Mouse (Mus musculus) cerebellum, adult 2 months (tissue): ENCODE measurements at regions not wholly inside any gene's neighbourhood (a gene's known extent, or its start where the extent isn't known, plus 50 kb on each side); places are given as distances from the start of the nearest gene placed in this dataset.

ENCODE experiments used
- DNase-seq, 2 experiments: peaks; one replicate each; pipeline ENCODE4 v3.0.0; 2021
- H3K27ac ChIP-seq: fragments of 200-500 bp; 2 replicates; pipeline ENCODE4 v1.5.1; 2012; ENCODE audit warnings: low read length, control low read depth, inconsistent platforms; ENCODE audit not compliant: insufficient read depth
- H3K27me3 ChIP-seq: fragments of 200-500 bp; 2 replicates; pipeline ENCODE4 v1.6.1; 2012; ENCODE audit warnings: inconsistent platforms, mild to moderate bottlenecking, low read length, moderate library complexity; ENCODE audit not compliant: control insufficient read depth, insufficient read depth
- H3K4me1 ChIP-seq: fragments of 200-500 bp; 2 replicates; pipeline ENCODE4 v1.6.1; 2011; ENCODE audit warnings: low read length; ENCODE audit not compliant: control insufficient read depth, insufficient read depth
- H3K4me3 ChIP-seq: fragments of 200-500 bp; replicated peaks from 2 replicates; pipeline ENCODE3; 2011; ENCODE audit warnings: mild to moderate bottlenecking, low read depth, low read length, control low read depth; ENCODE audit not compliant: insufficient read depth
- CTCF ChIP-seq: fragments of 200-500 bp; IDR thresholded peaks from 2 replicates; pipeline ENCODE4 v1.5.1; 2011; ENCODE audit warnings: low read depth, mild to moderate bottlenecking, control low read depth, low read length, moderate library complexity, borderline replicate concordance; ENCODE audit not compliant: insufficient read depth
- POLR2A ChIP-seq: fragments of 200-500 bp; IDR thresholded peaks from 2 replicates; pipeline ENCODE4 v1.6.1; 2011; ENCODE audit warnings: low read length, control low read depth, borderline replicate concordance; ENCODE audit not compliant: insufficient read depth
- WGBS: fragments of 180-500 bp; shearing (Covaris S2); methylation state at CpG from one replicate; pipeline ENCODE4 v1.1.7; 2018; 5-methylcytosine and 5-hydroxymethylcytosine counted together

DNA sequence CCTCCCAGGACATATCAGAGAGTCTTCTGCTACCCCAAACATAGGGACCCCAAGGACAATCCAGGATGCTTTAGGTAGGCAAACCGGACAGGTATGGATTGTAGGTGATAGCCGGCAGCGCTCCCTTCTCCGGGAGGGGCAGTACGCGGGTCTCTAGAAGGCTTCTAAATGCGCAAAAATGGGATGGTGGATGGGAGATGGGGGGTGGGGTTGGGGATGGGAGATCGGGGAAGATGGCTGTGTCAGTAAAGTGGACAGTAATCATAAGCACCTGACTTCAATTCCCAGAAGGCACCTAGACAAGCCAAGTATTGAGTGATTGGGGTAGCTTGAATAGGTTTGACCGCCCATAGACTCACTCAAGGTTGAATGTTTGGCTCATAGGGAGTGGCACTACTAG, 59.1 kb upstream of the 1700021F07Rik start:
- TF ChIP-seq POLR2A, result no peak
- TF ChIP-seq CTCF, result no peak
- DNase-seq, result no peak
- WGBS, result 97% methylated on average over 9 of the region's 9 CpGs
- no peak overlapping the region for H3K4me3 ChIP-seq
- H3K27ac ChIP-seq, result no peak overlapping the region
- H3K4me1 ChIP-seq, result no peaks in the 10 kb centered on the region
- no peaks in the 10 kb centered on the region for H3K27me3 ChIP-seq

DNA sequence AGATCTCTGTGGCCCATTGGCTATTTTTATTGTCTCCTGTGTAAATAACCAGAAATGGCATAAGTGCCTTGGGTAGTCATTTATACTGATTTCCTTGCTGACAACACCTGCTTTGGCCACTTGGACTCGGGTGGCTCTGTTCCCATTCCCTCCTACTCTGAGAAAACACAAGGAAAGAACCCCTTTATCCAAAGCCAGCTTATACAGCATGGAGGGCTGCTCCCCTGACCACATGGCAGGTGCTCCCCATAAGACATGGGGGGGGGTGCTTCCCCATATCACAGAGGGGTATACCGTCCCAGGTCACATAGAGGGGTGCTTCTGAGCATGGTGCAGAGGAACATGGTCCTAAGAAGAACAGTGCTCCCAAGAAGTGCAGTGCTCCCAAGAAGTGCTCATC, 57.8 kb upstream of the 1700021F07Rik start:
- H3K4me1 ChIP-seq, result no peaks in the 10 kb centered on the region
- no peak for TF ChIP-seq CTCF
- no peak for TF ChIP-seq POLR2A
- DNase-seq, result no peak
- no peak overlapping the region for H3K27ac ChIP-seq
- WGBS, result 92% methylated on average over 2 of the region's 2 CpGs
- no peak overlapping the region for H3K4me3 ChIP-seq
- no peaks in the 10 kb centered on the region for H3K27me3 ChIP-seq

DNA sequence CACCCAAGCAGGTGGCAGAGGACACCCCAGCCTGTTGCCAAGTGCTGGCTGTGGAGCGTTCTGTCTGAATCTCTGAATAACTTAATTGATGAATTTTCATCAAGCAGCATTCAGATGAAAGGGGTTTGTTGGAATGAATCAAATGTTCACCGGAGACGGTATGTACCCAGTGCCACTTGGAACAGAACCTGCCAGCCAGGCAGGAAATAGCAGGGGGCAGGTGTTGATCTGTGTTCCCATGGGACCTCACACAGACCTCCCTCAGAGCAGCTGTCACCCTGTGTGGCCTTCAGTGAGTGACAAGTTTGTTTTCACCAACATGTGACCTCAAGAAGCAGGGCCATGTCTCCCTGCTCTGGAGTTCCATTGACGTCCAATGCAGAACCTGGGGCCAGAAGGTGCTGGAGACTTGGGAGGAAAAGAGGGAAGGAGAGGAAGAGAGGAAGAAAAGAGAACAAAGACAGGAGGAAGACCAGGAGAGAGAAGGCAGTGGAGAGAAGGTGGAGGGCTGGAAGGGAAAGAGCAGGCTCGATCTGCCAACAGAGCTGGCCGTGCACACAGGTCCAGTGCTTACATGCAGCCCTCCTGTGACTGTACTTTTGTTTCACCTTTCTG, 57.3 kb upstream of the 1700021F07Rik start:
- Histone ChIP-seq H3K4me3 (no peak overlapping the region), H3K4me1 (no peaks in the 10 kb centered on the region), H3K27ac (no peak overlapping the region), H3K27me3 (no peaks in the 10 kb centered on the region)
- TF ChIP-seq CTCF (no peak), POLR2A (no peak)
- DNase-seq, result no peak
- 42% methylated on average over 6 of the region's 6 CpGs for WGBS

DNA sequence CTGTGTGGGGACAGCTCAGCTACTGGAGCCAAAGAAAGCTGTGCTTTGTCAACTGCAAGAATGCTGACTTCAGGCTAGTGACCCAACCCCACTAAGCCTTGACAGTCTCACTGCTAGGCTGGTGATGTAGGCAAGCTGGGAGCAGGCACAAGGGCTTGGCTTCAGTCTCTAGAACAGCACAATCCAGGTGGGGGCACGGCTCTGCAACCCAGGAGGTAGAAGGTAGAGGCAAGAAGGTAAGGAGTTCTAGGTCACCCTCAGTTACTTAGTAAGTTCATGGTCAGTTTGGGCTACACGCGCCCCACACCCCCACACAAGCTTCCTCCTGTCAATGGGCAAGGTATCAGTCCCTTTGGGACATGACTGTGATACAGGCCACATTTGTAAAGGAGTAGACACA, 54.2 kb upstream of the 1700021F07Rik start:
- Histone ChIP-seq H3K4me3 (no peak overlapping the region), H3K4me1 (no peaks in the 10 kb centered on the region), H3K27me3 (no peaks in the 10 kb centered on the region), H3K27ac (no peak overlapping the region)
- no peak for DNase-seq
- 87% methylated on average over 3 of the region's 3 CpGs for WGBS
- TF ChIP-seq POLR2A (no peak), CTCF (no peak)

DNA sequence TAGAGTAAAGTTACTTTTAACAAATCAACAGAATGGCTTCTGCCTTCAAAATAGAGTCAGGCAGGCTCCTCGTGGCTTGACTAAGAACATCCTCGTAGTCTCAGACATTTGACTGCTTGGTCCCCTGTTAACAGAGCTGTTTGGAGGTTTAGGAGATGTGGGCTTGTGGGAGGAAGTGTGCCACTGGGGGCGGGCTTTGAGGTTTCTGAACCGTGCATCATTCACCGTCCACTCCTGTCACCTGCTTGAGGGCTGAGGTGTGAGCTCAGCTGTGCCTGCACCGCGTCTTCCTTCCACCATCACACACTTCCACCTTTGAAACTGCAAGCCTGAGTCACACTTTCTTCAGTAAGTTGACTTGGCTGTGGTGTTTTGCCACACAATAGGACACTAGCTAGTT, 52.6 kb upstream of the 1700021F07Rik start:
- Histone ChIP-seq H3K27me3 (no peaks in the 10 kb centered on the region), H3K4me1 (no peaks in the 10 kb centered on the region), H3K4me3 (no peak overlapping the region), H3K27ac (no peak overlapping the region)
- WGBS, result 80% methylated on average over 7 of the region's 7 CpGs
- no peak for TF ChIP-seq CTCF
- TF ChIP-seq POLR2A, result no peak
- no peak for DNase-seq
